Mouse (Mus musculus) gastrocnemius, adult 18-20 months (tissue): ENCODE data around the gene Pafah1b2. TPM values are rescaled to one million over a fixed set of nuclear protein-coding genes. Genes with fewer than 3 reads are reported as not detected.

Source experiments
- DNase-seq: peaks from one replicate; pipeline ENCODE4 v3.0.0; 2021; ENCODE audit warnings: low spot score
- total RNA-seq, 2 experiments: library from RNA; stranded (reverse); gene quantifications; 2 replicates each; pipeline ENCODE4 v1.2.3; 2021

Pafah1b2 gene
- total RNA-seq, 2 experiments from 2014 or later, result 23.6 to 32.0 TPM

DNA sequence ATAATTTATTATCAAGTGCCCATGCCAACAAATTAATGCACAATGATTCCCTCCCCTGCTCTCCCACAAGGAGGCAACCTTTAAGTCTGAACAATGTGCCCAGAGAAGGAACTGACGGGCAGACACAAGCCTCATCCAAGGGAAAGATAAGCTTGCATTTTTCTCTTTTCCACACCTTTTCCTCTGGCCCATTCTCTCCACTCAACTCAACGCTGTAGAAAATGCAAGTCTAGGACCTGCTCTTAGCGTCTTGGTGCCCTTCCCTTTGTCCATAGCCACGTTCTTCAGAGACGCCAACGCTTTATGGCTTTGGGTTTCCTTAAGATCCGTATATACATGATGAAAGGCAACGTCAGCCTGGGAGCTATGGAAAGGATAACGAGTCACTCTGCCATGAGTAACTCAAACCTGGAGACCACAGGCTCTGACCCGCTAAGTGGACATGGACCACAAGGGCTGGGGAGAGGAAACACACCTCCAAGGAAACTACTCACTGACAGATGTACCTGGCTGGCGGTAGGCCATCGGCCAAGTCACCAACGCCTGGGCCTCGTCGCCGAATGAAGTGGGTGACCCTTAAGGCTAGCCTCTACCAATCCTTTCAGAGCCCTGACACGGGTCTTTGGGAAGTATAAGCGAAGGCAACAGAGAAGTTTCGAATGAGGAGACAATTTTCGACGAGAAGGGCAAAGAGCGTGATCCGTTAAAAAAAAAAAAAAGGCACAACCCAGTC, 28.6 kb downstream of the Pafah1b2 start:
- peak; percentile 14 for DNase-seq

DNA sequence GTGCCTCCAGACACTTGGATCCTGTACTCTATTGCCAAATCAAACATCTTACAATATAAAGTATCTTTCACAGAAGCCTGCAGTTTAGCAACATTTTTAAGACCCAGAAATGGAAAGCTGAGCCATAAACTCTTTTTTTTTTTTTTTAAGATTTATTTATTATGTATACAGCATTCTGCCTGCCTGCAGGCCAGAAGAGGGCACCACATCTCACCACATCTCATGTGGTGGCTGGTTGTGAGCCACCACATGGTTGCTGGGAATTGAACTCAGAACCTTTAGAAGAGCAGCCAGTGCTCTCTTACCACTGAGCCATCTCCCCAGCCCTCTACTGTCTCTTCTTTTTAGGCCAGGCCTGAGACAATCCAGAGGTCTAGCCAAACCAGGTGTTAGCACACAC, 31.2 kb downstream of the Pafah1b2 start:
- DNase-seq, result no peak

DNA sequence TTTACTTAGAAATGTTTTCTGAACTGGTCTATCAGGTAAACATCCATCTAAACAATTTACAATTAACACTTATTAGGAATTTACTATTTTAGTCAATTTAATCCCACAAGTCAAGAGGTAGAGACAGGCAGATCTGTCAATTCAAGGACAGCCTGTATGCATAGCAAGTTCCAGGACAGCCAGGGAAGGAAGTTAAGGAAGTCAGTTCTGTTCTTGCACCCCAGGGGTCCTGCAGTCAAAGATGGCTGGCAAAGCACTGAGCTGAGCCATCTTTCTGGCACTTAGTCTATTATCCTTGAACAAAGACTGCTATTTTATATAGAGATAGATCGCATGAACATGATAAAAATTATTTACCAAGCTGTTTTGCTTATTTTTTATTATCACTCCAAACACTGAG, 31.9 kb downstream of the Pafah1b2 start:
- no peak for DNase-seq

GRCm38 (mm10) chr9:45979778-45980177, 32.7 kb downstream of the Pafah1b2 start:
- no peak for DNase-seq

GRCm38 (mm10) chr9:45976884-45977283, 35.6 kb downstream of the Pafah1b2 start:
- no peak for DNase-seq

- no peak for DNase-seq
Measured at GRCm38 (mm10) chr9:45963577-45963976, 48.9 kb downstream of the Pafah1b2 start.

DNA sequence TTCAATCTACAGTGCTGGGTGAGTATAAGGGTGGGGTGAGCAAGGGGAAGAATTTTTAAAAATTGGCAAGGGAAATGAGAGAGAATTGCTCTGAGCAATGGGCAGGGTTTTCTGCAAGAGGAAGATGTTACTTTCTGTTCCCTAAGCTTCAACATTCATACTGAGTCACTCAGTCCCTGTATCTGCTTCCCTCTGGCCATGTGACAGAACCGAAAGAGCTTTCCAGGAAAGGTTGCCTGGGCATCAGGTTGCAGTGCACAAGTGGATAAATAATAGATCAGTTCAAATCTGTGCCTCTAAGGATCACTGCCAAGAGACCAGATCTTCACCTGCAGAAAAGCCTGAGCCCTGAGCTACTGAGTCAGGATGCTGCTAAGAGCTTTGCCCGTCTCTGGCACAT, 50.6 kb downstream of the Pafah1b2 start:
- peak; percentile 61 for DNase-seq

DNA sequence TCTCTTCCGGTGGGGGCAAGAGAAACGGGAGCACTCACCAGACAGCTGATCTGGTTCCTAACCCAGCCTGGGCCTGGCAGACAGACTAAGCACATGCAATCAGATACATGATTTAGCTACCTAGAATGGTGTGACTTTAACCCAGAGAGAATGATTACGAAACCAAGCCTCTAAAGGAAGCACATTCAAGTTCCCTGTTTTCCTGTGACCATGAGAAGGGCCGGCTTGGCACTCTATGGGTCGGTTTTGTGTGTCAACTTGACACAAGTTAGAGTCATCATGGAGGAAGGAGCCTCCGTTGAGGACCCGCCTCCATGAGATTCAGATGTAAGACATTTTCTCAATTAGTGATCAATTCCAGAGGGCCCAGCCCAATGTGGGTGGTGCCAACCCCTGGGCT, 52.8 kb downstream of the Pafah1b2 start:
- no peak for DNase-seq

GRCm38 (mm10) chr9:45958851-45959250, 53.6 kb downstream of the Pafah1b2 start:
- DNase-seq, result no peak

DNA sequence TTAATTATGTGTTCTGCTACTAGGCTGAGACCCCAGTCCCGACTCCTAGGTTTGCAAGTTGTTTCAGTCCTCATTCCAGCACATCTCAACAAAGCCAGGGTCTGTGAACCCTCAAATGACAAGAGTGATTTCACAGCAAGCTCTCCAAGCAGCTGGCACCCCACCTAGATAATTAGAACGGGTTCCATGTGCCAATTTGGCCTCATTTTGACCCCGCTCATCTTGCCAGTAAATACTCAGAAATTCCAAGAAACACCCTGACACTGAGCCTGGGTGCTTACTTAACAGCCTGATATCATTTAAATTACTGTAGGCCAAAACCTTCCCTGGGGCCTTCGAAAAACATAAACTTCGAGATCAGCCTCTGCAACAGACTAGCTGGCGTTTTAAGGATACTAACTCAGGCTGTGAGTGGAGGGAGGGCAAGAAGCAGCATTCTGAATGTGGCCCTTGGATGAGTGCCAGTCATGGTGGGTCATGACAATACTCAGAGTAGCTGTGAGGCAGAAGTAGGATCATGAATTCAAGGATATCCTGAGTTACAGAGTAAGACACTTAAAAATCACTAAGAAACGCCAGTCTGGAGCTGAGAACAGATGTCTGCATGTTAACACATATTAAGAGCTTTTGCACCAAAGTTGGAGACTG, 54.3 kb downstream of the Pafah1b2 start:
- DNase-seq, result peak; percentile 29

- peak; percentile 88 for DNase-seq
Measured at GRCm38 (mm10) chr9:45955107-45955963, 57.2 kb downstream of the Pafah1b2 start, which contains the start of gene Sidt2. TSS of gene Sidt2 (minus strand) at chr9:45955258.

DNA sequence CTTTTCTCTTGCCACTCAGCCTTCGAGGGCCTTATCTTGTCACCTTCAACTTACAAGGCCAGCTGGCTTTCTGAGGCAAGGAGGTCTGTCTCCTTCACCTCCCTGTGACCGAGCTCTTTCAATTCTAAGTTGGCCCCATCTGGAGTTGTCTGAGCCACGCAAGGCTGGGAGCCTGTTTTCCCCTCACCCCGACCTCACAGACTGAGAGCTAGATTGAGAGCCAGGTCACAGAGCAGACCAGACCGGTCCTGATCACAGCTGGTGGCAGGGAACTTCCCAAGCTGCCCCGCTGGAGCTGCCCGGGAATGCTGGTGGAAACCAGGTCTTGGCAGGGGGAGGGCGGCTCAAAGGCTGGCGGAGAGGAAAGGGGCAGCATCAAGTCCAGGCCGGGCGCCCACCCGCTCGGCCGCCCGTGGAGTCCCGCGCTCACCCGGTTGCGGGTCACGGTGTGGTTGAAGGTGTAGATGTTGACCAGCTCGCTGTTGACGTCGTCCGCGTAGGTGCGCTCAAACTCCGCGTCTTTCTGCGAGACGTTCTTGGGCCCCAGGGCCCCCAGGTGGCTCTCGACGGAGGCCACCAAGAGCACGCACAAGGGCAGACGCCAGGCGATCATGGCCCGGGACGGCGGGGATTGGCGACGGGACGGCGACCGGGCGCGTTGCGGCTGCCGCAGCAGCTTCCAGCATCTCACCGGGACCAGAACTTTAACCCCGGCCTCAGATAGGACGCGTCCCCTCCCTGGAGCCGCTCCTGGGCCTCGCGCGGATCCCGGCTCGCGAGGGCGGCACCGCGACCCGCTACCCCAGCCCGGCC, 58.0 kb downstream of the Pafah1b2 start:
- DNase-seq, result peak; percentile 44

GRCm38 (mm10) chr9:45953511-45954293, 58.8 kb downstream of the Pafah1b2 start:
- DNase-seq, result no peak

- DNase-seq, result no peak
Measured at GRCm38 (mm10) chr9:45952890-45953289, 59.6 kb downstream of the Pafah1b2 start.

DNA sequence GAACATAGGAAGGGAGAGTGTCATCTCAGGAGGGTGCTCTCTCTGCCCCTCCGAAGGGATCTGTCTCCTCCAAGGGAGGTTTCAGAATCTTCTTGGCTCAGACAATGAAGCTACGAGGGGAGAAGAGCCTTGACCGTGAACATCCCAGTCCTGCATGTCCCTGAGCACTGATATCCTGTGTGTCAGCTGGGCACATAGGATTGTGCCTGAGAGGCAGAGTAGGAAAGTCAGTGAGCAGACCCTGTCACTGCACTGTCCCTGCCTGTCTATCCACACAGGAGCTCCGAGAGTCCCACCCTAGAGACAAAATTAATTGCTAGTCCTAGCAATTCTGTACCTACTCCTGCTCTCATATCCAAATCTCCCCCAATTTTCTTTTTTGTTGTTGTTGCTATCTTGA, 60.4 kb downstream of the Pafah1b2 start:
- no peak for DNase-seq

- no peak for DNase-seq
Measured at GRCm38 (mm10) chr9:45946872-45947183, 65.7 kb downstream of the Pafah1b2 start.

GRCm38 (mm10) chr9:45946182-45946871, 66.2 kb downstream of the Pafah1b2 start:
- DNase-seq, result no peak

- DNase-seq, result no peak
Measured at GRCm38 (mm10) chr9:45945721-45946120, 66.8 kb downstream of the Pafah1b2 start.

DNA sequence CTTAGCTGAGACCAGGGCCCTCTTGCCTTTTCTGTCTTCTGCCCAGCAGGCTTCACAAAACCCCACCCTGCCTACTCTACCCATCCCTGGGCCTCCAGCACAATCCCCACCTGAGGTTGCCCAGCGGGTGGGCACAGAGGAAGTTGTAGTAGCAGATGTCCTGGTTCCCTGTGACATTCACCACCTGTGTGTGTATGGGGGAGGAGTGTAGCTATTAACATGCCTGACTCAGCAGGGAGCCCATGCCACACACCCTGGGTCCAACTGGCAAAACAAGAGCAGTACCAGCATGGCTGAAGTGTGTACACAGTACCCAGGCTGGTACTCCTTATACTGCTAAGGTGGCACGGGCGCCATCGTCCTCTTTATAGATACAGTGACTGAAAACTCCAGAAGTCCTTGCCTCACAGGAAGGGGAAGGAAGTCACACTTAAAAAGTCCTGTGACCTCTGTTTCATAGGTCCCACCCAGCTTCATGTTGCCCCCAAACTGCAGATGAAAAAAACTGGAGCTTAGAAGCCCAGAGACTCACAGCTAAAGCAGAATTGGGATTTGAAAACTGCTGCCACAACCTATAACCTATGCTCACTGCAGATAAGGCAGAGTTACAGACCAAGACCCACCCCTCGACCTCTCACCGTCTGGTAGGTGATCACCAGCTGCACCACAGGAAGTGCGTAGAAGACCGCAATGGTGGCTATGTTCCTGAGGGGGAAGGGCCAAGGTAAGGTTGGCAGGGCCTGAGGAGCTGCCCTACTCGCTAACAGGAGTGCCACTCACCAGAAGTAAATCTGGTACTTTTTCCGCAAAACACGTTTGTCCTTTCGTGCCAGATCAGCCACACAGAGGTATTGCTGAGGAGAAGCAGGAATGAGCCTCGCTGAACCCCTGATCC, 67.7 kb downstream of the Pafah1b2 start:
- DNase-seq, result no peak
